Mouse (Mus musculus): ENCODE data around the gene Chchd6.
A peak's percentile ranks its signal among the peaks of the same experiment; 100 is the strongest.

Gene Chchd6

GRCm38 (mm10) chr6:89354076-89354475 is 241.4 kb downstream of the Chchd6 start:
- DNase-seq, result peak; percentile 10

- peak; percentile 39 for DNase-seq
These were observed 242.4 kb downstream of the Chchd6 start for GRCm38 (mm10) chr6:89353101-89353500.

- DNase-seq, result no peak
These were observed 243.9 kb downstream of the Chchd6 start for GRCm38 (mm10) chr6:89351441-89352137.

- DNase-seq, result no peak
These were observed 244.9 kb downstream of the Chchd6 start for GRCm38 (mm10) chr6:89350520-89350919.

- no peak for DNase-seq
These were observed 245.4 kb downstream of the Chchd6 start for GRCm38 (mm10) chr6:89350037-89350515.

GRCm38 (mm10) chr6:89348363-89348762 is 247.1 kb downstream of the Chchd6 start:
- DNase-seq, result peak; percentile 88

GRCm38 (mm10) chr6:89347792-89348191 is 247.7 kb downstream of the Chchd6 start:
- no peak for DNase-seq

GRCm38 (mm10) chr6:89345855-89346254 is 249.6 kb downstream of the Chchd6 start:
- no peak for DNase-seq

- no peak for DNase-seq
These were observed 250.0 kb downstream of the Chchd6 start for GRCm38 (mm10) chr6:89345486-89345785.

- no peak for DNase-seq
These were observed 250.6 kb downstream of the Chchd6 start for GRCm38 (mm10) chr6:89344613-89345485.

- DNase-seq, result no peak
These were observed 253.5 kb downstream of the Chchd6 start for GRCm38 (mm10) chr6:89341981-89342380.

- DNase-seq, result no peak
These were observed 256.0 kb downstream of the Chchd6 start for GRCm38 (mm10) chr6:89339447-89339846.

- no peak for DNase-seq
These were observed 256.7 kb downstream of the Chchd6 start for GRCm38 (mm10) chr6:89338733-89339132.

- no peak for DNase-seq
These were observed 257.9 kb downstream of the Chchd6 start for GRCm38 (mm10) chr6:89337574-89337973.

GRCm38 (mm10) chr6:89333964-89334702 is 261.3 kb downstream of the Chchd6 start:
- DNase-seq, result no peak

Measured in cerebellum, adult 11-12 months (tissue).